Mouse (Mus musculus) liver, embryonic 16.5 days (tissue): ENCODE results near the gene Mier2. TPM values are rescaled to one million over a fixed set of nuclear protein-coding genes. Genes with fewer than 3 reads are reported as not detected.
A peak's percentile ranks its signal among the peaks of the same experiment; 100 is the strongest.

Experiments used
- ATAC-seq: fragments of 200-750 bp; cut with Nextera tagmentation; 2 replicates; pipeline ENCODE4 v1.8.0; 2017; ENCODE audit warnings: low read depth, mild to moderate bottlenecking, moderate number of reproducible peaks, moderate library complexity
- H3K27ac ChIP-seq: fragments of 300-500 bp; sonication (generic); 2 replicates; pipeline ENCODE4 v1.5.1; 2014; ENCODE audit warnings: mild to moderate bottlenecking, low read length
- H3K27me3 ChIP-seq: fragments of 300-500 bp; sonication (generic); 2 replicates; pipeline ENCODE4 v1.6.1; 2014; ENCODE audit warnings: low read depth, low read length, mixed read lengths; ENCODE audit not compliant: control insufficient read depth, insufficient read depth
- H3K36me3 ChIP-seq: fragments of 300-500 bp; sonication (generic); 2 replicates; pipeline ENCODE4 v1.6.1; 2014; ENCODE audit warnings: mild to moderate bottlenecking; ENCODE audit not compliant: control insufficient read depth, insufficient read depth
- H3K4me1 ChIP-seq: fragments of 300-500 bp; sonication (generic); 2 replicates; pipeline ENCODE4 v1.6.1; 2014; ENCODE audit warnings: low read depth, low read length, mixed read lengths; ENCODE audit not compliant: control insufficient read depth
- H3K4me2 ChIP-seq: fragments of 300-500 bp; sonication (generic); 2 replicates; pipeline ENCODE4 v1.6.1; 2014; ENCODE audit warnings: low read depth, low read length, mixed read lengths
- H3K4me3 ChIP-seq: fragments of 300-500 bp; sonication (generic); 2 replicates; pipeline ENCODE4 v1.5.1; 2014; ENCODE audit warnings: low read depth, mild to moderate bottlenecking, low read length
- H3K9ac ChIP-seq: fragments of 300-500 bp; sonication (generic); 2 replicates; pipeline ENCODE4 v1.6.1; 2014; ENCODE audit warnings: low read depth, low read length
- H3K9me3 ChIP-seq: fragments of 300-500 bp; sonication (generic); replicated peaks from 2 replicates; pipeline ENCODE4 v1.6.1; 2016; ENCODE audit warnings: low read length; ENCODE audit not compliant: control insufficient read depth
- whole genome bisulfite sequencing: fragments of 180-500 bp; shearing (Covaris S2); extraction: QIAGEN DNeasy Blood & Tissue Kit; methylation state at CpG from one replicate; pipeline ENCODE4 v1.1.7; 2014; ENCODE audit not compliant: insufficient replicate concordance; 5-methylcytosine and 5-hydroxymethylcytosine counted together
- polyA plus RNA-seq: library from polyadenylated mRNA; unstranded; fragments of >200 nt; fragmentation: Nextera tagmentation; extraction: Ambion mirVana; gene quantifications from 2 replicates; pipeline ENCODE4 v1.2.1, GENCODE M21; 2015

The Mier2 gene
- polyA plus RNA-seq, 1 experiment from 2014 or later, result 11.6 TPM

GRCm38 (mm10) chr10:79559716-79560115 is 4.7 kb upstream of the Mier2 start:
- Histone ChIP-seq H3K36me3 (no peaks in the 10 kb centered on the region), H3K9me3 (no peaks in the 10 kb centered on the region), H3K4me1 (no peaks in the 10 kb centered on the region), H3K4me2 (no peak overlapping the region), H3K9ac (no peak overlapping the region), H3K27ac (no peak overlapping the region), H3K27me3 (no peaks in the 10 kb centered on the region), H3K4me3 (no peak overlapping the region)
- ATAC-seq, result no peak
- 65% methylated on average over 2 of the region's 2 CpGs for WGBS

DNA sequence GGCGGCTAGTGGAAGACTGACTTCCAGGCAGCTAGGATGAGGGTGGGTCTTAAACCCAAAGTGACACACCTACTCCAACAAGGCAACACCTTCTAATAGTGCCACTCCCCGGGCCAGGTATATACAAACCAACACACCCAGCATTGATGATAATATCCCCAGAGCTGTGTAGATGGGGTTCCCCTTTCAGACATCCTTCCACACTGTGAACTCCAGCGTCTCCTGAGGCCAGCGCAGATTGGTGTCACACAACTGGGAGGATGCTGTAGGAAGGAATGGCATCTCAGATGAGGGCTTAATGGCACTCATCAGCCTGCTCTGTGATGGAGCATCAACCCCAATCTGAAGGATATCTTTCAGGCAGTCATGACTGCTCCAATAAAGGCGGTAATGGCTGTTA is 2.5 kb upstream of the Mier2 start:
- Histone ChIP-seq H3K4me1 (peaks cover 7% of the 10 kb centered on the region), H3K36me3 (no peaks in the 10 kb centered on the region), H3K27ac (no peak overlapping the region), H3K9me3 (no peaks in the 10 kb centered on the region), H3K9ac (no peak overlapping the region), H3K4me3 (no peak overlapping the region), H3K27me3 (no peaks in the 10 kb centered on the region), H3K4me2 (no peak overlapping the region)
- WGBS, result 73% methylated on average over 5 of the region's 5 CpGs
- ATAC-seq, result no peak

GRCm38 (mm10) chr10:79556951-79557350 is 2.0 kb upstream of the Mier2 start:
- Histone ChIP-seq H3K4me3 (no peak overlapping the region), H3K4me2 (no peak overlapping the region), H3K9ac (no peak overlapping the region), H3K27ac (no peak overlapping the region), H3K36me3 (no peaks in the 10 kb centered on the region), H3K4me1 (peaks cover 7% of the 10 kb centered on the region), H3K27me3 (no peaks in the 10 kb centered on the region), H3K9me3 (no peaks in the 10 kb centered on the region)
- WGBS, result 69% methylated on average over 5 of the region's 5 CpGs
- no peak for ATAC-seq

GRCm38 (mm10) chr10:79555238-79555724 is 282 bp upstream of the Mier2 start:
- Histone ChIP-seq H3K4me1 (peaks cover 7% of the 10 kb centered on the region), H3K9ac (no peak overlapping the region; the same call in 1 of the 2 replicates), H3K9me3 (no peaks in the 10 kb centered on the region), H3K36me3 (no peaks in the 10 kb centered on the region), H3K27me3 (no peaks in the 10 kb centered on the region), H3K27ac (no peak overlapping the region), H3K4me3 (peak overlapping the region; percentile 71), H3K4me2 (peak overlapping the region; percentile 74)
- WGBS, result 25% methylated on average over 7 of the region's 7 CpGs
- no peak for ATAC-seq

DNA sequence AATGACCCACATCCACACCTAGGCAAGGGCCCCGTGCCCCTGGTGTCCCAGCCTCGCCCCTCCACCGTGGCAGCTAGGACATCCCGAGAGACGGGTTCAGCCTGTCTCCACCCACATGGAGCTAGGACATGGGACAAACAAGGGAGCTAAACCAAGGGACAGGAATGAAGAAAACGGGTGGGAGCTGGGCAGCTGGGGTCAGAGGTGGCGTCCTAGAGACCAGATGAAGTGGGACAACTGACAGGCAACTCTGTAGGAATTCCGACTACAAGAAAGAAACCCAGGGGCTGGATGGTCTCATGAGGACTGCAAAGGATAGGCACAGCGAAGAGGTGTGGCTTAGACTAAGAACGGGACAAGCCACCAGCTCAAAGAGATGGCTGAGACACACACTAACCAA is 1.3 kb downstream of the Mier2 start:
- Histone ChIP-seq H3K27ac (no peak overlapping the region), H3K9ac (no peak overlapping the region), H3K4me1 (peaks cover 7% of the 10 kb centered on the region), H3K4me3 (peak overlapping the region; percentile 71), H3K4me2 (peak overlapping the region; percentile 74), H3K36me3 (peaks cover 2% of the 10 kb centered on the region; the same call in 1 of the 2 replicates), H3K27me3 (no peaks in the 10 kb centered on the region), H3K9me3 (no peaks in the 10 kb centered on the region)
- no peak for ATAC-seq
- WGBS, result 33% methylated on average over 10 of the region's 10 CpGs

DNA sequence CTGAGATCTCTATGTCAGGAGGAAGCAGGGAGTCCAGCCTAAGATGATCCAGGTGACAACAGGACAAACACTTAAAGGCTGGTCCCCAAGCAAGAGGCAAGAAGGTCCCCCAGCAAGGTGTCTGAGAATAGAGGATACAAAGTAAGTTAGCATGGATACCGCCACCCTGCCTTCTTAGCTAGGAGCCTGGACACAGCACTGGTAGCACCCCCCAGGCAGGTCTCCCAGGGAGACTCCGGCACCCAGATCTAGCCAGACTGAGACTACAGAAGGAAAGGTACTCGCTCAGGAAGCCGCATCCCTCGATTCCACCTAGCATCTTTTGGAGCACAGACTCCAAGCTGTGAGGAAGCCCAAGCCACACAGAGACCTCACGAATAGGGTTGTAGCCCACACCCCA is 1.8 kb downstream of the Mier2 start:
- no peak overlapping the region for H3K9ac ChIP-seq
- H3K36me3 ChIP-seq, result peaks cover 2% of the 10 kb centered on the region; the same call in 1 of the 2 replicates
- 70% methylated on average over 6 of the region's 6 CpGs for WGBS
- H3K9me3 ChIP-seq, result no peaks in the 10 kb centered on the region
- no peak overlapping the region for H3K4me3 ChIP-seq
- no peaks in the 10 kb centered on the region for H3K27me3 ChIP-seq
- no peak overlapping the region for H3K27ac ChIP-seq
- H3K4me1 ChIP-seq, result peaks cover 7% of the 10 kb centered on the region
- ATAC-seq, result no peak
- H3K4me2 ChIP-seq, result no peak overlapping the region

- WGBS, result 71% methylated on average over 8 of the region's 8 CpGs
- Histone ChIP-seq H3K9ac (no peak overlapping the region), H3K4me1 (peaks cover 7% of the 10 kb centered on the region), H3K36me3 (peaks cover 2% of the 10 kb centered on the region; the same call in 1 of the 2 replicates), H3K4me2 (no peak overlapping the region), H3K27me3 (no peaks in the 10 kb centered on the region), H3K27ac (no peak overlapping the region), H3K4me3 (no peak overlapping the region), H3K9me3 (no peaks in the 10 kb centered on the region)
- no peak for ATAC-seq
These were observed 2.5 kb downstream of the Mier2 start for GRCm38 (mm10) chr10:79552531-79552930.

DNA sequence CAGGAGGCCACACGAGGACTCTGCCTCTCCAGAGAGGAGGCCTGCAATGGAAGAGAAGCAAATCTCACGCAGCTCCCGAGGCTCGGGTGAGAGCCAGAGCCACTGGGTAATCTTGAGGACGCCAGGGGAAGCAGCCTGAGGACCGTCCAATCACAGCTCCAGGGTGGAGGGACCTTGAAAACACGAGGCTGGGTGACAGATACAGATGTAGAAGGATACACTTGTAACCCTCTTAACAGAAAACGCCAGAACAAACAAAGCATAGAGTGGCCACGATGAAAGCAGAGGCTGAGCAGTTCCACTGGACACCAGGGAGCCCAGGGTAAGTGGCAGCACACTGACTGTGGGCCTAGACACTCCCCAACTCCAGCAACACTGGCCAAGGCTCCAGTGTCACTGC is 4.6 kb downstream of the Mier2 start:
- Histone ChIP-seq H3K9ac (no peak overlapping the region), H3K4me1 (peaks cover 7% of the 10 kb centered on the region), H3K4me3 (no peak overlapping the region), H3K9me3 (no peaks in the 10 kb centered on the region), H3K27me3 (no peaks in the 10 kb centered on the region), H3K36me3 (peaks cover 5% of the 10 kb centered on the region; the same call in 1 of the 2 replicates), H3K27ac (no peak overlapping the region), H3K4me2 (no peak overlapping the region)
- ATAC-seq, result no peak
- 65% methylated on average over 9 of the region's 9 CpGs for WGBS

- WGBS, result 79% methylated on average over 18 of the region's 18 CpGs
- H3K4me1 ChIP-seq, result peaks cover 7% of the 10 kb centered on the region
- no peak overlapping the region for H3K4me3 ChIP-seq
- H3K9me3 ChIP-seq, result no peaks in the 10 kb centered on the region
- no peak overlapping the region for H3K9ac ChIP-seq
- no peaks in the 10 kb centered on the region for H3K27me3 ChIP-seq
- H3K4me2 ChIP-seq, result no peak overlapping the region
- peaks cover 5% of the 10 kb centered on the region; the same call in 1 of the 2 replicates for H3K36me3 ChIP-seq
- H3K27ac ChIP-seq, result no peak overlapping the region
- ATAC-seq, result no peak
These were observed 5.9 kb downstream of the Mier2 start for GRCm38 (mm10) chr10:79548971-79549723.
